8 mouse cellular contexts compared by ENCODE assay signal in the genomic region with DNA sequence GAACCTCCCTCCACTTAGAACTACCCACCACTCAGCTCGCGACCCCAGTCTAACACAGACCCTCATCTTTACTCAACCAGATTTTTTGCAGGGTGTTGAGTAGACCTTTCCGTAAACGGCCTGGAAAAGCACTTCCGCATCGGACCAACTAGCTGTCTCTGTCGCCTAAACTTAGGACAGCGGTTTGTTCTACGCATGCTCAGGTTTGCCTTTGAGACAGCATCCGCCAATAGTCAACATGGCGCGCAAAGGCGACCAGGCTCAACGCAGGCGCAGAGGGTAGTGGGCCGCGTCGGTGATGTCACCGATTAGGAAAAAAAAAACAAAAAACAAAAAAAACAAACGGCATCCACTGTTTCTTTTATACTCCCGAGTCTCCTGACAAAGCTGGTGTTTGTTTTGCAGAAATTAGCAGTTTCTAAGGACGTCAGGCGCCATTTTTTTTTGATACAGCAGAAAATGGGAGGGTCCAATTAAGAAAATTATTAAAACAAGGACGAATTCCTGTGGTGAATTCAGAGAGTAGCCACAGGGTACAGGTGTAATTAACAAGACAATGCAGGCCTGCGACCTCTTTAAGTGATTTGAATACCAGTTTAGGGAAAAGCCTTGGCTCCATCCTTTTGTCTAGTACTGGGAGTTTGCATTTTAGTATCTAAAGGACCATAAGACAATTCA. TPM values are rescaled to one million over a fixed set of nuclear protein-coding genes. Genes with fewer than 3 reads are reported as not detected.
DNase-seq lines count a peak whose midpoint lies in the region; ATAC-seq and TF ChIP-seq lines count a peak whose summit lies in the region.

A gene (minus strand): TSS at position 451 of the 678 bp plus-strand sequence.

- ATAC-seq in forebrain, embryonic 16.5 days = peak; percentile 98
- ATAC-seq in lung, embryonic 15.5 days (ENCODE audit: borderline replicate concordance, extremely low read depth, low FRiP score, low TSS enrichment) = peak; percentile 94; the same call in 1 of the 2 replicates

- DNase-seq in ES-E14 (ENCODE audit: low read depth, low spot score) = peak; percentile 56
- DNase-seq in cerebellum, adult 18-20 months = peak; percentile 77 to 80
- peak; percentile 84 for DNase-seq in heart, postnatal 4 days
- peak; percentile 75 for DNase-seq in layer of hippocampus, adult 8-10 months (ENCODE audit: low spot score in 2 of 2)
- DNase-seq in ovary, adult 18-20 months (ENCODE audit: low spot score) = peak; percentile 75
- peak; percentile 81 for DNase-seq in thymus, postnatal 0 days (ENCODE audit: low spot score)

- H3K9ac ChIP-seq in ES-E14 (ENCODE audit: insufficient read depth, low read depth, low read length, poor library complexity, severe bottlenecking) = peak within 1 kb of the TSS; percentile 77
- H3K9ac ChIP-seq in forebrain, embryonic 16.5 days (replicated peaks; ENCODE audit: low read depth, low read length) = peak within 1 kb of the TSS; percentile 53
- H3K9ac ChIP-seq in lung, embryonic 15.5 days = peak within 1 kb of the TSS; percentile 42

- H3K9me3 ChIP-seq in ES-E14 (ENCODE audit: control insufficient read depth, insufficient read depth, low read depth, low read length) = no peaks in the 10 kb centered on the region
- H3K9me3 ChIP-seq in forebrain, embryonic 16.5 days (ENCODE audit: control insufficient read depth, low read length) = no peaks in the 10 kb centered on the region
- no peaks in the 10 kb centered on the region for H3K9me3 ChIP-seq in lung, embryonic 15.5 days

- no peaks in the 10 kb centered on the region for H3K36me3 ChIP-seq in ES-E14 (ENCODE audit: control insufficient read depth, insufficient read depth, low read length, poor library complexity, severe bottlenecking)
- no peaks in the 10 kb centered on the region for H3K36me3 ChIP-seq in forebrain, embryonic 16.5 days (ENCODE audit: control insufficient read depth, insufficient read depth)
- no peaks in the 10 kb centered on the region for H3K36me3 ChIP-seq in lung, embryonic 15.5 days

- H3K4me2 ChIP-seq in forebrain, embryonic 16.5 days (ENCODE audit: low read length) = peak within 1 kb of the TSS; percentile 60
- peak within 1 kb of the TSS; percentile 52 for H3K4me2 ChIP-seq in lung, embryonic 15.5 days

- H3K27me3 ChIP-seq in forebrain, embryonic 16.5 days (replicated peaks; ENCODE audit: control insufficient read depth, insufficient read depth, low read length) = no peaks in the 10 kb centered on the region
- no peaks in the 10 kb centered on the region for H3K27me3 ChIP-seq in lung, embryonic 15.5 days

- peak within 1 kb of the TSS; percentile 48; the same call in 1 of the 2 replicates for H3K27ac ChIP-seq in ES-E14 (ENCODE audit: insufficient read depth, low read depth, low read length, poor library complexity, severe bottlenecking)
- H3K27ac ChIP-seq in forebrain, embryonic 16.5 days (ENCODE audit: low read length) = peak within 1 kb of the TSS; percentile 38
- H3K27ac ChIP-seq in lung, embryonic 15.5 days = no peak within 1 kb of the TSS

- in situ Hi-C loops in ES-E14 (cut with MboI; ENCODE audit: low sequenced_read_pairs in 2 of 2, unreplicated experiment in 2 of 2) = no loop called here

- peak within 1 kb of the TSS; percentile 70 to 88 for H3K4me3 ChIP-seq in ES-E14 (ENCODE audit: insufficient read depth in 1 of 2, low read depth in 1 of 2, low read length in 2 of 2, poor library complexity in 1 of 2, severe bottlenecking in 1 of 2)
- peak within 1 kb of the TSS; percentile 50 for H3K4me3 ChIP-seq in forebrain, embryonic 16.5 days (replicated peaks; ENCODE audit: low read length)
- peak within 1 kb of the TSS; percentile 52 for H3K4me3 ChIP-seq in lung, embryonic 15.5 days

- WGBS in forebrain, embryonic 16.5 days = 16% methylated on average over 25 of the region's 25 CpGs
- 14% methylated on average over 25 of the region's 25 CpGs for WGBS in lung, embryonic 15.5 days

- no peaks in the 10 kb centered on the region for H3K4me1 ChIP-seq in ES-E14 (ENCODE audit: control insufficient read depth in 2 of 2, insufficient read depth in 2 of 2, low read length in 2 of 2, poor library complexity in 1 of 2)
- H3K4me1 ChIP-seq in forebrain, embryonic 16.5 days (replicated peaks; ENCODE audit: control insufficient read depth, insufficient read depth, low read length) = peaks cover 2% of the 10 kb centered on the region; the same call in 1 of the 2 replicates
- H3K4me1 ChIP-seq in lung, embryonic 15.5 days = no peaks in the 10 kb centered on the region

TF ChIP-seq in ES-E14, 5 proteins besides CTCF, POLR2A, EP300 and RAD21:
- TF ChIP-seq MAFK (IDR thresholded peaks at IDR 0.05; ENCODE audit: insufficient read depth, low read depth, low read length) (0 out of 2 replicates have a peak, but pooled peaks have one; percentile 15), ZC3H11A (IDR thresholded peaks at IDR 0.05; ENCODE audit: borderline replicate concordance, low read depth, low read length) (no peak), HCFC1 (IDR thresholded peaks at IDR 0.05; ENCODE audit: borderline replicate concordance, insufficient read depth, low read length) (peak; percentile 74; the same call in 1 of the 2 replicates), ZNF384 (IDR thresholded peaks at IDR 0.05; ENCODE audit: low read depth, low read length) (peak; percentile 83), CHD2 (IDR thresholded peaks at IDR 0.05; ENCODE audit: low read depth, low read length) (no peak)

RNA-seq across cellular contexts. Expression of the gene that starts here (rescaled TPM):
- total RNA-seq in ES-E14 (2012; rRNA removed) = 5.1 and 5.2 TPM in 2 replicates
- polyA plus RNA-seq in forebrain, embryonic 16.5 days (2015; fragmentation: Nextera tagmentation; extraction: Ambion mirVana) = 9.6 and 11.7 TPM in 2 replicates
- 1 to 10 TPM; 4.1 to 4.5 TPM for total RNA-seq in heart, postnatal 4 days (2021)
- 10 to 100 TPM in 3 of 4 experiments, 1 to 10 TPM in 1; 9.9 to 13.9 (median 12.3) TPM for total RNA-seq in layer of hippocampus, adult 8-10 months (2022)
- 5.4 and 5.6 TPM in 2 replicates for polyA plus RNA-seq in lung, embryonic 15.5 days (2015; fragmentation: Nextera tagmentation; extraction: Ambion mirVana)
- 6.1 and 7.2 TPM in 2 replicates for polyA plus RNA-seq in thymus, postnatal 0 days (2015; fragmentation: Nextera tagmentation; extraction: Ambion mirVana)
